Mouse (Mus musculus): Measurements from ENCODE around the gene Trim2. TPM values are rescaled to one million over a fixed set of nuclear protein-coding genes. Genes with fewer than 3 reads are reported as not detected.

Trim2 gene
- polyA plus RNA-seq, 1 experiment from 2014 or later = 87.0 TPM

DNA sequence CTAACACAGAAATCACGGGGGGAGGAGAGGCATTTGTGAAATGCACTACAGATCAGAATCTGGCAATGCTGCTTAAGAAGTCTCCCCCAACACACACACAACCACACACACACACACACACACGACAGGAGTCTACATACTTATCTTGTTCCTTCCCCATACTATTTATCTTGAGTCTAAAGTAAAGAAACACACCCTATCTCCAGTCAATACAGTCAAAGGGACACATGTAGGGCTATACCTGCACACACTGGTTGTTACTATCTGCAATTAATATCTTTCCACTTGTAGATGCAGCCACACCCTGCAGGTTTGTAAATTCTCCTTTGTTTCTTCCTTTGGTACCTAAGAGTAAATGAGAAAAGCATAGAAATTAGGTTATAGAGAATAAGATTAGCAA is 128.8 kb downstream of the Trim2 start:
- 76% methylated on average over 2 of the region's 2 CpGs for WGBS
- H3K4me3 ChIP-seq = no peak overlapping the region
- peaks cover 30% of the 10 kb centered on the region for H3K4me1 ChIP-seq (replicated peaks)
- no peaks in the 10 kb centered on the region for H3K27me3 ChIP-seq (ENCODE audit: insufficient read depth, poor library complexity, severe bottlenecking)
- DNase-seq (ENCODE audit: low spot score) = no peak
- no peaks in the 10 kb centered on the region for H3K9me3 ChIP-seq
- no peak overlapping the region for H3K27ac ChIP-seq
- peaks cover 37% of the 10 kb centered on the region for H3K36me3 ChIP-seq

DNA sequence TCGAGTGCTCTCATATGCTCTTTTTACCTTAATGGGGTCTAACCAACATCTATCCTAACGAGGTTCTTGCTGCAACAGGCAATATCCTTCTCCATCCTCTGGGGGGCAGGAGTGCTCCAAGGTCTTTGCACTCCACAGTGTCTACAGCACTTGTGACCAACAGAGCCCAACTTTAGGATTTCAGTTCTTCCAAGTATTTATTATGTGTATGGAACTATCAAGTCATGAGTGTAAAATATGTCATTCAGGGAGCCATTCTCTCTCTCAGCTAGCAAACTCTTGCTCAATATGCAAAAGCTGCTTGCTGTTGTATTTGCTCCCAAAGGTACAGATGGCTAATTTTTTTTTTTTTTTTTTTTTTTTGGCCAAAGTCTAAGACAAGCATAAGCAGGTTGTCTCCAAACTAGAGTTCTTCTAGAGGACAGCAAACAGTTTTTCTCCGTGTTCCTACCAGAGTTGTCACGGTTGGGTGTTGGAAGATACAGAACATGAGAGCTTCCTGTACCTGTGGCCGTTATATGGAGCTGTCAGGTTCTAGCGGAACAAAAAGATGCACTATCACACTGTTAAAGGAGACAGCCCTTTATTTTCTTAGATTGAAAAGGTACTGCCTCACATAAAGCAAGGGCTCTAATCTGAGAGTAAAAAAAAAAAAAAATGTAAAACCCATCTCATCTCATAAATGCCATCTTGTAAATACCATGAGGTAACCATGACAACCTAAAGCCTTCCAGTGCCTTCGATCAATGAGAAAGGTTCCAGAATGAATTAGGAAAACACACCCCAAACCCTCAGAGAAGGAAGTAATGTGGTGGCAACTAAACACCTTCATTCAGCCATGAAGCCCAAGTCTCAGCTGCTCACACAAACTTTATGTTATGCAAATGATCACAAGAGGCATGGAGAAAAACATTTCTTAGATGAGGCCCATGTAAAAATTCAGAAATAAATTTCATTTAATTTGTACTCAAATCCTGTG is 131.1 kb downstream of the Trim2 start:
- peaks cover 59% of the 10 kb centered on the region for H3K36me3 ChIP-seq
- no peak overlapping the region for H3K27ac ChIP-seq
- no peak overlapping the region for H3K4me3 ChIP-seq
- DNase-seq (ENCODE audit: low spot score) = peak; percentile 67
- WGBS = 50% methylated on average over 7 of the region's 7 CpGs
- H3K9me3 ChIP-seq = no peaks in the 10 kb centered on the region
- peaks cover 15% of the 10 kb centered on the region for H3K4me1 ChIP-seq (replicated peaks)
- H3K27me3 ChIP-seq (ENCODE audit: insufficient read depth, poor library complexity, severe bottlenecking) = no peaks in the 10 kb centered on the region

DNA sequence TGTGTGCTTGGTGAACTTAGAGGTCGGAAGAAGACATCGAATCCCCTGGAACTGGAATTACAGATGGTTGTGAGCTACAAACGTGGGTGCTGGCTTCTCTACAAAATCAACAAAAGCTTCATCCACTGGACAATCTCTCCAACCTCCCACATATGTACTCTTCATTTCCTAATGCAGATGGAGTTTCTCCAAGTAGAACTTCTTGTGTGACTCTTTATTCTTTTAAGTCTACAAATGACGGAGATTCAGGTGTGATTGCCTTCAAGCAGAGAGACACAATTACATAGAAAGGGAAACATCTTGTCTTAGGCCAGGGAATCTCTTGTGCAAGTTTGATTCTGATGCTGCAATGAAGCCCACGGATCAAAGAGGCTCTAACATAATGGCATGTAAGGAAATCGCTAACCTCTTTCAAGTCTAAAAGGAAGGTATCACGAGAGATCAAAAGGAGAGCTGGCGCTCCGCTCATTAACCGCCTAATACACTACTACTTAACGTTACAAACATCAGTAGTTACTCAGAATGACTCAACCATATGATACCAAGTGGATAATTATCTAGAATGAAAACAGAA is 133.0 kb downstream of the Trim2 start, which contains the start of gene Gm6525:
Gene Gm6525 (plus strand): TSS at position 524 of the 574 bp plus-strand sequence.
- 89% methylated on average over 11 of the region's 11 CpGs for WGBS
- peaks cover 13% of the 10 kb centered on the region for H3K4me1 ChIP-seq (replicated peaks)
- H3K27me3 ChIP-seq (ENCODE audit: insufficient read depth, poor library complexity, severe bottlenecking) = no peaks in the 10 kb centered on the region
- peaks cover 74% of the 10 kb centered on the region for H3K36me3 ChIP-seq
- H3K4me3 ChIP-seq = no peak within 1 kb of the TSS
- H3K27ac ChIP-seq = no peak within 1 kb of the TSS
- H3K9me3 ChIP-seq = no peaks in the 10 kb centered on the region
- no peak for DNase-seq (ENCODE audit: low spot score)

DNA sequence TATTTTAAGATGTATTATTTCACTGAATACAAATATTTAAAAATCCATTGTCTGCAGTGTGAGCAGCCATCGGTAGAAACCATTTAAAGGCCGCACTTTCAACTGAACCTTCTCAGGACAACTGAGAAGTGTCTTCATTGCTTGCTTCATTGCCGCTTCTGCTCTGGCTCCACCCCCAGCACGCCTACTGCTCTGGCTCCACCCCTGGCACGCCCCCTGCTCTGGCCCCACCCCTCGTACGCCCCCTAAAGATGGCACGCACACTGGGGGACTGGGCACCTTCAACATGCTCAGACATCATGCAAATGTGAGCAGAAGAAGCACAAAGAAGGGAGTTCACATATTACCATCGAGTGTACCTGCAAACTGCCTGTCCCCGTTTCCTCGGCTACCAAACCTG is 134.3 kb downstream of the Trim2 start:
- H3K4me1 ChIP-seq (replicated peaks) = peaks cover 13% of the 10 kb centered on the region
- no peak overlapping the region for H3K27ac ChIP-seq
- H3K27me3 ChIP-seq (ENCODE audit: insufficient read depth, poor library complexity, severe bottlenecking) = no peaks in the 10 kb centered on the region
- H3K4me3 ChIP-seq = no peak overlapping the region
- H3K9me3 ChIP-seq = no peaks in the 10 kb centered on the region
- 61% methylated on average over 11 of the region's 11 CpGs for WGBS
- peaks cover 70% of the 10 kb centered on the region for H3K36me3 ChIP-seq
- no peak for DNase-seq (ENCODE audit: low spot score)

DNA sequence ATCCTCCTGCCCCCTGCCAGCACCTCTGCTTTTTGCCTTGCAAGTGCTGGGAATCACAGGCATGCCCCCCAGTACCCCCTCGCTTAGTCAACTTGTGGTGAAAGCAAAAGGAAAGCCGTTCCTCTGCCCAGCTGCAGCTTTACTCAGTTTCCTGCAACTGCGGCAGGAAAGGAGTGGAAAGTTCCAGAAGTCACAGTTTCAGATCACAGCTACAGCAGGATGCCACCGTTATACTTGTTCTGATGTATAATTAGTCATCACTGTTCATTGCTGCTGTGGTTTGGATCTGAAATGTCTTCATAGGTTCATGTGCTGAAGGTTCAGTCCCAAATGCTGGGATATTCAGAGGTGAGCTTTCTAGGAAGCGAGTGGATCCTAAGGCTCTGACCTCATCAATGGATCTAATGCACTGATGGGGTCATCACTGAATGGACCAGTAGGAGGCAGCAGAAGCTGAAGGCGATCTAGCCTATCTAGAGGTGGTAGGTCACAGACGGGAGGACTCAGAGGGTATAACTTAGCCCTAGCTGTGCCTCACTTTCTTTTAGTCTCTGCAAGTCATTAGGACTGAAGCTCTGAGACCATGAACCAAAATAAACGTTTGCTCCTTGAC is 137.2 kb downstream of the Trim2 start:
- no peaks in the 10 kb centered on the region for H3K4me1 ChIP-seq (replicated peaks)
- 72% methylated on average over 8 of the region's 8 CpGs for WGBS
- no peak overlapping the region for H3K27ac ChIP-seq
- no peaks in the 10 kb centered on the region for H3K9me3 ChIP-seq
- no peak overlapping the region for H3K4me3 ChIP-seq
- peaks cover 86% of the 10 kb centered on the region for H3K36me3 ChIP-seq
- DNase-seq (ENCODE audit: low spot score) = no peak
- H3K27me3 ChIP-seq (ENCODE audit: insufficient read depth, poor library complexity, severe bottlenecking) = no peaks in the 10 kb centered on the region

DNA sequence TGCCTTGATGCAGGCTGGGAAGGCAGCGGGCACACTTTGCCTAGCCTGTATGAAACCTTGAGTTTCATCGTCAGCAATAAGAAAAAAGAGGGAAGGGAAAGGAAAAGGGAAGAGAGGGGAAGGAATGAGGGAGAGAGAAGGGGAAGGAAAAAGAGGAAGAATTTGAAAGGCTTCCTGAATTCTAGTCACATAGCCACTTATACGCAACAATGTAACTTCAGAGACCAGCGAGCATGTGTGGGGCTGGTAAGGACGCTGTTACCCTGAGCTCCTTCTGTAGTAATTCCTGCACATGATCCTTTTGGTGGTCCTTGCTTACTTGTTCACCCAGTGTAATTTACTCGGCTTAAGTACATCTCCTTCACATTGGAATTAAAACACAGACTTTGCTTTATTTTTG is 137.7 kb downstream of the Trim2 start:
- Histone ChIP-seq H3K36me3 (peaks cover 90% of the 10 kb centered on the region), H3K4me1 (replicated peaks) (no peaks in the 10 kb centered on the region), H3K27ac (no peak overlapping the region), H3K9me3 (no peaks in the 10 kb centered on the region), H3K27me3 (ENCODE audit: insufficient read depth, poor library complexity, severe bottlenecking) (no peaks in the 10 kb centered on the region), H3K4me3 (no peak overlapping the region)
- 91% methylated on average over 6 of the region's 6 CpGs for WGBS
- DNase-seq (ENCODE audit: low spot score) = no peak

DNA sequence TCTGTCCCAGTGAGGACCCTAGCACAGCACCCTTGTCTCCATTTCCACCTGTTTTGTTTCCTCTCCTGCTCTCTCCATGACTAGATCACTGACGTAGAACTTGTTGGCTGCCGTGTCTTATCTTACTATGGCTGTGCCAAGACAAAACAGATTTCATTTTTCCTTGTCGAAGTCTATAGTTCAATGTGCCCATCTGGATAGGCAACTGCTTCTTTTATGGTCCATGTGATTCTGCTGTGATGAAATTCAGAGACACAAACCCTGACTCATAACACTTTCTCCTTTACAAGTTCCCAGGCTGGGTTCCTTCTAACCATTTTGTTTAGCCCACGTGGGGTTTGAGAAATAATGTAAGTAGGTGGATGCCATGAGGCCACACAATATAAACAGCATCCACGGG is 140.6 kb downstream of the Trim2 start:
- WGBS = 92% methylated on average over 5 of the region's 5 CpGs
- Histone ChIP-seq H3K9me3 (no peaks in the 10 kb centered on the region), H3K4me1 (replicated peaks) (no peaks in the 10 kb centered on the region), H3K4me3 (no peak overlapping the region), H3K27me3 (ENCODE audit: insufficient read depth, poor library complexity, severe bottlenecking) (no peaks in the 10 kb centered on the region), H3K36me3 (peaks cover 80% of the 10 kb centered on the region), H3K27ac (no peak overlapping the region)
- DNase-seq (ENCODE audit: low spot score) = no peak

DNA sequence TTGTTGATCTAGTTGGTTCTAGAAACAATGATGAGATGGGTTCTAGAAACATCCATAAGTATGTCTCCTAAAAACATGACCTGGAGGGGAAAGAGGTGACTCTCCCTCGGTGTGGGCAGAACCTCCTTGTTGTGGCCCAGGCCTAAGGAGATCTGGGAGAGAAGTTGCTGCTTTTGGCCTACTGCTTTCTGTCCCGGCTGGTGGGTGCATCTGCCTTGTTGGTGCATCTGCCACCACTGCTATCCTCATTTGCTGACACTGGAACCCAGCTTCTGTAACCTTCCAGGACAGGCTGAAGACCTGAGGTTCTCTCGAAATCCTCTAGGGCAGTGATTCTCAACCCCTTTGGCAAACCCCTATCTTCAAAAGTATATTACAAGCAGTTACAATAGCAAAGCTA is 141.3 kb downstream of the Trim2 start:
- DNase-seq (ENCODE audit: low spot score) = no peak
- Histone ChIP-seq H3K4me3 (no peak overlapping the region), H3K4me1 (replicated peaks) (no peaks in the 10 kb centered on the region), H3K36me3 (peaks cover 78% of the 10 kb centered on the region), H3K27ac (no peak overlapping the region), H3K9me3 (no peaks in the 10 kb centered on the region), H3K27me3 (ENCODE audit: insufficient read depth, poor library complexity, severe bottlenecking) (no peaks in the 10 kb centered on the region)
- 93% methylated on average over 3 of the region's 3 CpGs for WGBS

DNA sequence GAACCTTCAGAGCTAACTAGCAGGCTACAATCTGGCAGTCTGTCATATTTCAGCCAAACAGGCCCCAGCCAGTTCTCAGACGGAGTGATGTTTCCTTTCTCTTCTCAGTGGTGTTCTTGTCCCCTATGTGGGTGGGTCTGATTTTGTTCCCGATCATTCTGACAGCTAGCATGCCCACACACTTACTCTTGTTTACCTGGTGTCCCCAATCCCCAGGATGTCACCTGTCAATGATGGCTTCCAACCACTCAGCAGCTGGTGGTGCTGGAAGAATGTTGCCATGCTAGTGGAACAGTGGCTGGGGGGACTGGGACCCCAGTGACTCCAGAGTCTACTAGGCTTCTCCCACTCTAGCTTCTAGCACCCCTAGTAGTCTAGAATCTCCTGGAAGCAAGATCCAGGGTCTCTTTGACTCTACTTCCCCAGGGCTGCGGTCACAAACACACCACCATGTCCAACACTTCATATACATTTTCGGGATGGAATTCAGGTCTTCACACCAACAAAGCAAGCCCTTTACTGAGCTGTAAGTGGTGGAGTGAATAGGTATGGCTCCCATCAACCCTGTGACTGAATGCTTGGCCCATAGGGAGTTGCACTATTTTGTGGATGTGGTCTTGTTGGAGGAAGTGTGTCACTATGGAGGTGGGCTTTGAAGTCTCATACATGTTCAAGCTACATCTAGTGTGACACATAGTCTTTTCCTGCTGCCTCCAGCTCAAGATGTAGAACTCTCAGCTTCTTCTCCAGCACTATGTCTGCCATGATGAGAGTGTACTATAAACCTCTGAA is 148.9 kb downstream of the Trim2 start:
- H3K4me3 ChIP-seq = no peak overlapping the region
- H3K36me3 ChIP-seq = peaks cover 38% of the 10 kb centered on the region

DNA sequence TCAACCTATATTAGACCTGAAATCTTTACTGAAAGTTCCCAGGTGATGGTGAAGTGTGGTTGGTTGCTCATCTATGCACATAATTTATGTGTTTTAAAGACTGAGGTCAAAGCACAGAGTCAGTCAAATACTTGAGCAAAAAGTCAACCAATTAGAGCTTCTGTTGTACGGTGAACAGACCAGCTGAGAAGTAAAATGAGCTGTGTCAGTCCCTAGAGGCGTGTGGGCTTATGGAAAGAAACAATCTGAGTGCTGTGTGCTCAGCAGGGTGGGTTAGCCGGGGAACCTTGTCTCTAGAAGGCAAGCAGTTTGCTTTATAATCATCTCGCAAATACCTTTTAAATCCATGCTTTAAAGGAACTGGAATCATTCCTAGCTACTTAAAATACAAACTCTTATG is 149.7 kb downstream of the Trim2 start:
- Histone ChIP-seq H3K9me3 (no peaks in the 10 kb centered on the region), H3K4me1 (replicated peaks) (peaks cover 18% of the 10 kb centered on the region), H3K27ac (no peak overlapping the region), H3K27me3 (ENCODE audit: insufficient read depth, poor library complexity, severe bottlenecking) (no peaks in the 10 kb centered on the region), H3K36me3 (peaks cover 31% of the 10 kb centered on the region), H3K4me3 (no peak overlapping the region)
- WGBS = 58% methylated on average over 4 of the region's 4 CpGs
- no peak for DNase-seq (ENCODE audit: low spot score)

More for the DNA sequence above, 148.9 kb downstream of the Trim2 start:
- Histone ChIP-seq H3K27ac (no peak overlapping the region), H3K27me3 (ENCODE audit: insufficient read depth, poor library complexity, severe bottlenecking) (no peaks in the 10 kb centered on the region), H3K9me3 (no peaks in the 10 kb centered on the region), H3K4me1 (replicated peaks) (peaks cover 18% of the 10 kb centered on the region)
- DNase-seq (ENCODE audit: low spot score) = no peak
- WGBS = 83% methylated on average over 4 of the region's 4 CpGs

DNA sequence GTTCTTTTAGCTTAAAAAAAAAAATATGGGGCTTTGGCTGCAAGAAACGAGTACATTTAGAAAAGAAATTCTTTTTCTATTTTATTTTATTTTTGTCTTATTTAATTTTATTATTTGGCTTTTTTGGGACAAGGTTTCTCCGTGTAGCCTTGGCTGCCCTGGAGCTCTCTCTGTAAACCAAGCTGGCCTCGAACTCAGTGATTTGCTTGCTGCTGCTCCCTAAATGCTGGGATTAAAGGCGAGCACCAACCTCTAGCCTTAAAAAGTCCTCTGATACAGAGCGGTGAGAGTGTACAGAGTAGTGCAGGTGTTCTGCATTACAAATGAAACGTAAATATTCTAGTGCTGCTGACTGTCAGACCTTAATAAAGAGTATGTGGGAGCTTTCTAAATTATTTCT is 150.6 kb downstream of the Trim2 start:
- DNase-seq (ENCODE audit: low spot score) = no peak
- Histone ChIP-seq H3K36me3 (peaks cover 23% of the 10 kb centered on the region), H3K27me3 (ENCODE audit: insufficient read depth, poor library complexity, severe bottlenecking) (no peaks in the 10 kb centered on the region), H3K4me3 (peak overlapping the region; percentile 62; the same call in 1 of the 2 replicates), H3K9me3 (no peaks in the 10 kb centered on the region), H3K27ac (0 out of 2 replicates have a peak overlapping the region, but pooled peaks have one; percentile 30), H3K4me1 (replicated peaks) (peaks cover 18% of the 10 kb centered on the region)
- 57% methylated on average over 6 of the region's 6 CpGs for WGBS

DNA sequence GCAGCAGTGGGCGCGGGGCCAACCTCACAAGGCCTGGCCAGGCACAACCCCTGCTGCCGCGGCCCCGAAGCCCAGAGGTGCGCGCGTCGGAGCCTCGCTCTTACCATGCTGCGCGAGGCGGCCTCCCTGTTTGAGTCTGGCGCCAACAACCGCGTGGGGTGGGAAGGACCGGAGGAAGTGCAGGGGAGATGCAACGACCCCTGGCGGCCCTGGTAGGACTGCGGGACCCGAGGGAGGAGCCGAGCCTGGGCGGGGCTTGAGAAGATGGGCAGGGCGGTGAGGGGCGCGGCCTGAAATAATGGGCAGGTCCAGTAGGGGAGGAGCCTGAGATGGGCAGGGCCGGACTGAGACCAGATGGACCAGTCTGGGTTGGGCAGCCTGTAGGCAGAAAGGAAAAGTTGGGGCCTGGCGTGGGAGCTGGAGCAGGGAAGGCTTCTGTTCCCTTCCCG is 151.1 kb downstream of the Trim2 start, which contains the start of gene Mnd1:
Gene Mnd1 (minus strand): TSS at position 229 of the 449 bp plus-strand sequence.
- H3K4me1 ChIP-seq (replicated peaks) = peaks cover 18% of the 10 kb centered on the region
- peak within 1 kb of the TSS; percentile 93 for H3K27ac ChIP-seq
- H3K27me3 ChIP-seq (ENCODE audit: insufficient read depth, poor library complexity, severe bottlenecking) = no peaks in the 10 kb centered on the region
- H3K36me3 ChIP-seq = peaks cover 20% of the 10 kb centered on the region
- WGBS = under 1% methylated on average over 29 of the region's 29 CpGs
- H3K4me3 ChIP-seq = peak within 1 kb of the TSS; percentile 62
- DNase-seq (ENCODE audit: low spot score) = peak; percentile 99
- no peaks in the 10 kb centered on the region for H3K9me3 ChIP-seq
